Mouse (Mus musculus): ENCODE data around the gene Tmem102. TPM values are rescaled to one million over a fixed set of nuclear protein-coding genes. Genes with fewer than 3 reads are reported as not detected.

Gene Tmem102
- total and polyA plus RNA-seq, 3 experiments = 0.08 TPM; not detected in 2

GRCm38 (mm10) chr11:69758971-69759721, 46.3 kb downstream of the Tmem102 start:
- dilution Hi-C loops (cut with MboI; ENCODE audit: extremely low pct_ligation_motif_present, extremely low pct_unique_long_range_greater_than_20kb, low sequenced_read_pairs) (no loop called here), in situ Hi-C loops (cut with MboI; ENCODE audit: low pct_ligation_motif_present, low pct_unique_long_range_greater_than_20kb, low sequenced_read_pairs) (loop anchor here (5.0 kb wide), 1 partner anchor 33 kb away; no protein-coding TSS in a partner anchor)
- peak; percentile 98 for DNase-seq (ENCODE audit: extremely low read depth)
- Histone ChIP-seq H3K4me3 (replicated peaks in 1 of 3; ENCODE audit: low read depth in 2 of 3, low read length in 2 of 3, poor library complexity in 1 of 3) (peak overlapping the region; percentile 55 to 60 (median 59)), H3K9me3 (replicated peaks; ENCODE audit: low read length) (no peaks in the 10 kb centered on the region), H3K27me3 (replicated peaks) (no peaks in the 10 kb centered on the region), H3K36me3 (replicated peaks in 1 of 2; ENCODE audit: control insufficient read depth in 1 of 2, insufficient read depth in 1 of 2, low read length in 1 of 2) (peaks cover 0 to 9% of the 10 kb centered on the region in 2 experiments), H3K4me2 (ENCODE audit: insufficient read depth, low read depth, poor library complexity, severe bottlenecking) (peak overlapping the region; percentile 82), H3K4me1 (ENCODE audit: control insufficient read depth in 1 of 2, insufficient read depth in 2 of 2) (peaks cover 12 to 38% of the 10 kb centered on the region in 2 experiments), H3K27ac (ENCODE audit: insufficient read depth, low read depth) (peak overlapping the region; percentile 92), H3K79me2 (replicated peaks; ENCODE audit: control insufficient read depth, extremely low read depth, insufficient read depth, poor library complexity, severe bottlenecking) (peaks cover 35% of the 10 kb centered on the region), H3K9ac (ENCODE audit: insufficient read depth, low read depth) (peak overlapping the region; percentile 82)
- TF ChIP-seq JUND (conservative IDR thresholded peaks at IDR 0.05; ENCODE audit: low read depth, low read length) (peak; percentile 61; the same call in 1 of the 2 replicates), RAD21 (IDR thresholded peaks at IDR 0.05; ENCODE audit: low read depth, low read length) (no peak), MAX (IDR thresholded peaks at IDR 0.05; ENCODE audit: low read length) (peak; percentile 83), UBTF (IDR thresholded peaks at IDR 0.05; ENCODE audit: low read depth, low read length) (no peak), CTCF (conservative IDR thresholded peaks at IDR 0.05 in 1 of 2, IDR thresholded peaks at IDR 0.05 in 1 of 2; ENCODE audit: low read depth in 2 of 2, low read length in 2 of 2) (no peak), SIN3A (IDR thresholded peaks at IDR 0.05; ENCODE audit: low read length) (peak; percentile 25), MYC (IDR thresholded peaks at IDR 0.05; ENCODE audit: low read depth, low read length) (peak; percentile 89), BHLHE40 (IDR thresholded peaks at IDR 0.05; ENCODE audit: low read depth, low read length) (peak; percentile 91), ZNF384 (IDR thresholded peaks at IDR 0.05; ENCODE audit: low read depth, low read length) (no peak), PAX5 (IDR thresholded peaks at IDR 0.05; ENCODE audit: low read length) (no peak), USF1 (IDR thresholded peaks at IDR 0.05; ENCODE audit: low read depth, low read length) (no peak), KAT2A (IDR thresholded peaks at IDR 0.05; ENCODE audit: insufficient replicate concordance, low read length) (no peak), EP300 (IDR thresholded peaks at IDR 0.05; ENCODE audit: low read length) (peak; percentile 63; the same call in 1 of the 2 replicates), NRF1 (IDR thresholded peaks at IDR 0.05; ENCODE audit: low read depth, low read length) (no peak), USF2 (conservative IDR thresholded peaks at IDR 0.05; ENCODE audit: low read depth, low read length) (no peak), E2F4 (IDR thresholded peaks at IDR 0.05; ENCODE audit: insufficient replicate concordance, low read depth, low read length) (no peak), MAZ (IDR thresholded peaks at IDR 0.05; ENCODE audit: low read depth, low read length) (peak; percentile 99), NELFE (IDR thresholded peaks at IDR 0.05; ENCODE audit: low read depth, low read length) (peak; percentile 89; the same call in 1 of the 2 replicates), ETS1 (conservative IDR thresholded peaks at IDR 0.05; ENCODE audit: low read depth, low read length) (peak; percentile 77), HCFC1 (IDR thresholded peaks at IDR 0.05; ENCODE audit: low read depth, low read length) (no peak), JUN (IDR thresholded peaks at IDR 0.05; ENCODE audit: insufficient read depth, low read depth, low read length) (no peak; the same call in 1 of the 2 replicates), IRF4 (IDR thresholded peaks at IDR 0.05; ENCODE audit: low read depth, low read length) (peak; percentile 65), MAFK (IDR thresholded peaks at IDR 0.05; ENCODE audit: insufficient replicate concordance, low read length) (0 out of 2 replicates have a peak, but pooled peaks have one; percentile 26), CHD2 (IDR thresholded peaks at IDR 0.05; ENCODE audit: low read length) (peak; percentile 83), TBP (conservative IDR thresholded peaks at IDR 0.05; ENCODE audit: low read depth, low read length) (peak; percentile 87), RCOR1 (conservative IDR thresholded peaks at IDR 0.05; ENCODE audit: low read depth, low read length) (peak; percentile 80), ZMIZ1 (IDR thresholded peaks at IDR 0.05; ENCODE audit: low read depth, low read length) (peak; percentile 88), CHD1 (IDR thresholded peaks at IDR 0.05; ENCODE audit: low read depth, low read length) (peak; percentile 28), TCF12 (IDR thresholded peaks at IDR 0.05; ENCODE audit: low read depth, low read length) (peak; percentile 59), POLR2A (IDR thresholded peaks at IDR 0.05; ENCODE audit: low read depth, low read length) (peak; percentile 81), POLR2AphosphoS2 (IDR thresholded peaks at IDR 0.05; ENCODE audit: low read depth, low read length) (no peak), MEF2A (IDR thresholded peaks at IDR 0.05; ENCODE audit: borderline replicate concordance, low read depth, low read length) (peak; percentile 69), MXI1 (IDR thresholded peaks at IDR 0.05; ENCODE audit: low read depth, low read length) (peak; percentile 89)
